Mouse (Mus musculus): ENCODE data around the gene Ctdspl. TPM values are rescaled to one million over a fixed set of nuclear protein-coding genes. Genes with fewer than 3 reads are reported as not detected.

Ctdspl gene
- polyA plus RNA-seq, 1 experiment from 2014 or later: 7.9 TPM

GRCm38 (mm10) chr9:118920798-118921515, 5.3 kb upstream of the Ctdspl start:
- Histone ChIP-seq H3K4me3 (replicated peaks) (no peak overlapping the region), H3K4me1 (peaks cover 40% of the 10 kb centered on the region), H3K9me3 (replicated peaks) (no peaks in the 10 kb centered on the region), H3K4me2 (no peak overlapping the region), H3K27ac (replicated peaks) (0 out of 2 replicates have a peak overlapping the region, but pooled peaks have one; percentile 5), H3K27me3 (replicated peaks) (no peaks in the 10 kb centered on the region), H3K36me3 (no peaks in the 10 kb centered on the region; the same call in 1 of the 2 replicates), H3K9ac (replicated peaks) (no peak overlapping the region)
- WGBS: 52% methylated on average over 12 of the region's 12 CpGs
- ATAC-seq (ENCODE audit: low FRiP score): no peak

- no peaks in the 10 kb centered on the region for H3K27me3 ChIP-seq (replicated peaks)
- H3K4me3 ChIP-seq (replicated peaks): no peak overlapping the region
- H3K4me1 ChIP-seq: peaks cover 41% of the 10 kb centered on the region
- H3K4me2 ChIP-seq: no peak overlapping the region
- no peak for ATAC-seq (ENCODE audit: low FRiP score)
- H3K27ac ChIP-seq (replicated peaks): no peak overlapping the region
- H3K9ac ChIP-seq (replicated peaks): no peak overlapping the region
- H3K36me3 ChIP-seq: no peaks in the 10 kb centered on the region; the same call in 1 of the 2 replicates
- no peaks in the 10 kb centered on the region for H3K9me3 ChIP-seq (replicated peaks)
- WGBS: 83% methylated on average over 3 of the region's 3 CpGs
These were observed 4.3 kb upstream of the Ctdspl start for GRCm38 (mm10) chr9:118921926-118922325.

GRCm38 (mm10) chr9:118924554-118925085, 1.6 kb upstream of the Ctdspl start:
- Histone ChIP-seq H3K27me3 (replicated peaks) (no peaks in the 10 kb centered on the region), H3K36me3 (no peaks in the 10 kb centered on the region; the same call in 1 of the 2 replicates), H3K9ac (replicated peaks) (no peak overlapping the region; the same call in 1 of the 2 replicates), H3K27ac (replicated peaks) (no peak overlapping the region), H3K9me3 (replicated peaks) (no peaks in the 10 kb centered on the region), H3K4me2 (peak overlapping the region; percentile 98), H3K4me1 (peaks cover 59% of the 10 kb centered on the region), H3K4me3 (replicated peaks) (peak overlapping the region; percentile 74)
- 18% methylated on average over 16 of the region's 16 CpGs for WGBS
- ATAC-seq (ENCODE audit: low FRiP score): no peak

GRCm38 (mm10) chr9:118925286-118926110, 755 bp upstream of the Ctdspl start:
- Histone ChIP-seq H3K9ac (replicated peaks) (peak overlapping the region; percentile 86), H3K4me1 (peaks cover 52% of the 10 kb centered on the region), H3K4me2 (peak overlapping the region; percentile 98), H3K36me3 (no peaks in the 10 kb centered on the region; the same call in 1 of the 2 replicates), H3K9me3 (replicated peaks) (no peaks in the 10 kb centered on the region), H3K27ac (replicated peaks) (peak overlapping the region; percentile 91), H3K27me3 (replicated peaks) (no peaks in the 10 kb centered on the region), H3K4me3 (replicated peaks) (peak overlapping the region; percentile 74)
- WGBS: under 1% methylated on average over 47 of the region's 53 CpGs
- peak; percentile 90 for ATAC-seq (ENCODE audit: low FRiP score)

DNA sequence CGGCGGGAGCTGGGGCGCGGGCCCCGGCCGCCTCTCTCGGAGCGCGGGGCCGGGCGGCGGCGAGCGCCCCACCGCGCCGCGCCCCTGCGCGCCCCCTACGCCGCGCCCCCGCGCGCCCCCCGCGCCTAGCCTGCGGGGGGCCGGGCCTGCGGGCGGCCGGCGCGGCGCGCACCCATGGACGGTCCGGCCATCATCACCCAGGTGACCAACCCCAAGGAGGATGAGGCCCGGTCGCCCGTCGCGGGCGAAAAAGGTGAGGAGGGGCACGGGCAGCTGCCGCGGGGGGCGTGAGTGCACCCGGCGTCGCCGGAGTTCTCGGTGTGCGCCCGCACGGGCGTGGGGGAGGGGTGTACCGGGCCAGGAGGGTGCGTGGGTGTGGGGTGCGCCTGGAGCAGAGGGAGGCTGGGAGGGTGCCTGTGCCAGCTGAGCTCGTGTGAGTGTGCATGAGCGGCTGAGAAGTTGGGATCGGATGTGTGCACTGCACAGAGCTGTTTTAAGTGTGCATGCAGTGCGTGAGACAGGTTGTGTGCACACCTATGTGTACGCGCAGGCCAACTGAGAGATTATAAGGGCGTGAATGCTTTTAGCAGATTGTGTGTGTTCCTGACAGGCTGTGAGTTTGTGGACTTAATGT, 552 bp downstream of the Ctdspl start:
- H3K27me3 ChIP-seq (replicated peaks): no peaks in the 10 kb centered on the region
- H3K27ac ChIP-seq (replicated peaks): peak overlapping the region; percentile 91
- peak overlapping the region; percentile 98 for H3K4me2 ChIP-seq
- ATAC-seq (ENCODE audit: low FRiP score): peak; percentile 14
- peak overlapping the region; percentile 86 for H3K9ac ChIP-seq (replicated peaks)
- peak overlapping the region; percentile 74 for H3K4me3 ChIP-seq (replicated peaks)
- H3K4me1 ChIP-seq: peaks cover 44% of the 10 kb centered on the region
- H3K36me3 ChIP-seq: no peaks in the 10 kb centered on the region; the same call in 1 of the 2 replicates
- WGBS: 2% methylated on average over 55 of the region's 68 CpGs
- no peaks in the 10 kb centered on the region for H3K9me3 ChIP-seq (replicated peaks)

DNA sequence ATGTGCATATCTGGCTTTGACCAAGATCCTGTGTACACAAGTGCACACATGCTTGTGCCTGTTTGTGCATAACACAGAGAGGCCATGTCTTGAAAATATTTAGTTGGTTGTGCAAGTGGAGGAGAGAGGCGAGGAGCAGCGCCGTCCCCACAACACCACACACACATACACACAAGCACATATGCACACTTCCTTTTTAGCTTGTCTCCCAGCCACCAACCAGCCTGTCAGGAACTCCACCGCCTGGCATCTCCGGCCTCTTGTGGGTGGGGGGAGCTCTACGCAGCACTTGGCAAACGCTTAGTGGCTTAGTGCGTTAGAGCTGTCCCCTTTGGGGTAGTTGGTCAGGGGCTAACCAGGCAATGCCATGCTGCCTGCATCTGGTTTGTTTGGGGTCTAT, 1.2 kb downstream of the Ctdspl start:
- no peaks in the 10 kb centered on the region for H3K9me3 ChIP-seq (replicated peaks)
- peak overlapping the region; percentile 98 for H3K4me2 ChIP-seq
- H3K27me3 ChIP-seq (replicated peaks): no peaks in the 10 kb centered on the region
- H3K36me3 ChIP-seq: no peaks in the 10 kb centered on the region; the same call in 1 of the 2 replicates
- H3K9ac ChIP-seq (replicated peaks): peak overlapping the region; percentile 86
- H3K27ac ChIP-seq (replicated peaks): peak overlapping the region; percentile 91
- 37% methylated on average over 8 of the region's 8 CpGs for WGBS
- peaks cover 44% of the 10 kb centered on the region for H3K4me1 ChIP-seq
- ATAC-seq (ENCODE audit: low FRiP score): no peak
- peak overlapping the region; percentile 74 for H3K4me3 ChIP-seq (replicated peaks)

GRCm38 (mm10) chr9:118928007-118928406, 1.8 kb downstream of the Ctdspl start:
- H3K9ac ChIP-seq (replicated peaks): 0 out of 2 replicates have a peak overlapping the region, but pooled peaks have one; percentile 9
- no peaks in the 10 kb centered on the region for H3K9me3 ChIP-seq (replicated peaks)
- H3K27ac ChIP-seq (replicated peaks): no peak overlapping the region
- no peak for ATAC-seq (ENCODE audit: low FRiP score)
- H3K36me3 ChIP-seq: no peaks in the 10 kb centered on the region; the same call in 1 of the 2 replicates
- peak overlapping the region; percentile 74 for H3K4me3 ChIP-seq (replicated peaks)
- 50% methylated on average over 2 of the region's 2 CpGs for WGBS
- H3K4me2 ChIP-seq: peak overlapping the region; percentile 98
- H3K27me3 ChIP-seq (replicated peaks): no peaks in the 10 kb centered on the region
- peaks cover 44% of the 10 kb centered on the region for H3K4me1 ChIP-seq

- Histone ChIP-seq H3K4me1 (peaks cover 44% of the 10 kb centered on the region), H3K36me3 (no peaks in the 10 kb centered on the region; the same call in 1 of the 2 replicates), H3K27me3 (replicated peaks) (no peaks in the 10 kb centered on the region), H3K4me3 (replicated peaks) (no peak overlapping the region), H3K9ac (replicated peaks) (0 out of 2 replicates have a peak overlapping the region, but pooled peaks have one; percentile 9), H3K4me2 (peak overlapping the region; percentile 98), H3K9me3 (replicated peaks) (no peaks in the 10 kb centered on the region), H3K27ac (replicated peaks) (no peak overlapping the region)
- ATAC-seq (ENCODE audit: low FRiP score): no peak
- 27% methylated on average over 7 of the region's 7 CpGs for WGBS
These were observed 2.4 kb downstream of the Ctdspl start for GRCm38 (mm10) chr9:118928656-118929055.

- H3K27ac ChIP-seq (replicated peaks): no peak overlapping the region
- H3K9me3 ChIP-seq (replicated peaks): no peaks in the 10 kb centered on the region
- no peaks in the 10 kb centered on the region for H3K27me3 ChIP-seq (replicated peaks)
- H3K36me3 ChIP-seq: 0 out of 2 replicates have a peak, but pooled peaks cover 2% of the 10 kb centered on the region
- WGBS: 77% methylated on average over 9 of the region's 9 CpGs
- H3K4me3 ChIP-seq (replicated peaks): no peak overlapping the region
- peaks cover 33% of the 10 kb centered on the region for H3K4me1 ChIP-seq
- no peak overlapping the region for H3K9ac ChIP-seq (replicated peaks)
- H3K4me2 ChIP-seq: no peak overlapping the region
- ATAC-seq (ENCODE audit: low FRiP score): no peak
These were observed 4.4 kb downstream of the Ctdspl start for GRCm38 (mm10) chr9:118930611-118931010.

GRCm38 (mm10) chr9:118933800-118934199, 7.5 kb downstream of the Ctdspl start:
- peaks cover 32% of the 10 kb centered on the region for H3K4me1 ChIP-seq
- H3K9ac ChIP-seq (replicated peaks): no peak overlapping the region
- H3K4me2 ChIP-seq: no peak overlapping the region
- H3K4me3 ChIP-seq (replicated peaks): no peak overlapping the region
- ATAC-seq (ENCODE audit: low FRiP score): no peak
- no peaks in the 10 kb centered on the region for H3K27me3 ChIP-seq (replicated peaks)
- no peak overlapping the region for H3K27ac ChIP-seq (replicated peaks)
- H3K36me3 ChIP-seq: 0 out of 2 replicates have a peak, but pooled peaks cover 2% of the 10 kb centered on the region
- 93% methylated on average over 9 of the region's 9 CpGs for WGBS
- no peaks in the 10 kb centered on the region for H3K9me3 ChIP-seq (replicated peaks)

GRCm38 (mm10) chr9:118934319-118934718, 8.1 kb downstream of the Ctdspl start:
- no peak for ATAC-seq (ENCODE audit: low FRiP score)
- H3K36me3 ChIP-seq: 0 out of 2 replicates have a peak, but pooled peaks cover 2% of the 10 kb centered on the region
- WGBS: 90% methylated on average over 12 of the region's 12 CpGs

More at GRCm38 (mm10) chr9:118934319-118934718, 8.1 kb downstream of the Ctdspl start:
- no peaks in the 10 kb centered on the region for H3K27me3 ChIP-seq (replicated peaks)
- H3K27ac ChIP-seq (replicated peaks): no peak overlapping the region
- no peak overlapping the region for H3K9ac ChIP-seq (replicated peaks)
- H3K4me3 ChIP-seq (replicated peaks): no peak overlapping the region
- no peaks in the 10 kb centered on the region for H3K9me3 ChIP-seq (replicated peaks)
- H3K4me1 ChIP-seq: peaks cover 32% of the 10 kb centered on the region
- H3K4me2 ChIP-seq: no peak overlapping the region

Measured in neural tube, embryonic 15.5 days (tissue).